Mouse (Mus musculus) frontal cortex, adult 2 months (tissue): ENCODE data around the gene Crygf. TPM values are rescaled to one million over a fixed set of nuclear protein-coding genes. Genes with fewer than 3 reads are reported as not detected.
"Not testable (repeated sequence)": the region's sequence is repeated elsewhere in the genome, so short reads cannot be mapped to it uniquely, and the experiment has no call there.

Experiments
- DNase-seq, 2 experiments: peaks; one replicate each; pipeline ENCODE4 v3.0.0; 2022; ENCODE audit warnings: low spot score in 1 of 2; ENCODE audit errors: extremely low spot score in 1 of 2
- polyA plus RNA-seq: library from polyadenylated mRNA; depleted of rRNA; stranded (reverse); fragments of >200 nt; gene quantifications from 2 replicates; pipeline ENCODE4 v1.2.3, GENCODE M21; 2012; rRNA removed

Gene Crygf
- polyA plus RNA-seq = not detected in 2 replicates

DNA sequence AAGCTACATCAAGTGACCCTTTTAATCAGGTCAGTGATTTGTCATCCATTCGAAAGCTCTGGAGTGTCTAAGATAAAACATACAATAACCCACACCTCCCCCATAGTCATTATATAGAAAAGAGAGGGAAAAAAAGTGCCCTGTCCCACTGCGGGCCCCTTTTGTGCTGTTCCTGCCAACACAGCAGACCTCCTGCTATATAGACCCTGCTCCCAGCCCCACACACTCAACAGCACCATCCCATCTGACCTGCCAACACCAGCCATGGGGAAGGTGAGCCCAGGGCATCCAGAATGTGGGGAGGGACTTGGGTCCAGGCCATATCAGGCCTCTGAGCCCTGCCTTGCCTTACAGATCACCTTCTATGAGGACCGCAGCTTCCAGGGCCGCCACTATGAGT, at the start of gene Crygf:
TSS of gene Crygf (plus strand) at position 227 of the 400 bp plus-strand sequence.
- DNase-seq = no peak

DNA sequence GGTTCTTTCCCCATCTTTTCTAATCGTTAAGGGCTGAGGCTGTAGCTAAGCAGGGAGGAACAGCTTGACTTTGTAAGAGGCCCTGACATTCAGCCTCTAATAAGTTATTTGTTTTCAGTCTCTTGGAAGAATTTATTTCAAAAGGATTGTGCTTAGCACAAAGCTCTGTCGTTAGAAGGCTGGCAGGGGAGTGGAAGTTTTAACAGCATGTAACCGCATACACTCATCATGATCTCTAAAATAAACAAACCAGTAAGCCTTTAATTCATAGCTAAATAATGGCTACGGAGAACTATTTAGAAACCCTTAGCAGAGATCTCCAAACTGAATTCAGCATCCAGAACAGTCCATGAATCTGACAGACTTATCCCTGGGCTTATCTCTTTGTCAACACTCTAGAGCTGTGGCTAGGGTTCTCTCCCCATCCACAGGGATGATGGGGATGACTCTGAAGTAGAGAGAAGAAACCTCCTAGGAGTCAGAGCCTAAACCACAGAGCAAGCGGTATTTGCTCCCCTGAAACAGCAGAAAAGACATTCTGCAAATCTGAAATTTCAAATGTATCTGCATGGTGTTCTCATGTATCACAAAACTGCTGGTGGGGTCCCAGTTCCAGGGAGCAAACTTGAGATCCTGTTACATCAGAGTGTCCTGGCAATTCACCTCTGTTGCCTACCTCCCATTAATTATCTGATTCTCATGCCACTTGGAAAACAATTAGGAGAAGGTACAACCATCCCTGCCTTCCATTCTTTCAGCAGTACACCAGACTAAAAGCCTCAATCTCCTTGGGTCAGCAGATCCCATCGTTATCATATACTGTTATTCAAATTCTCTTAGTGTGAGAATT, 734 bp upstream of the Crygf start:
- no peak for DNase-seq

DNA sequence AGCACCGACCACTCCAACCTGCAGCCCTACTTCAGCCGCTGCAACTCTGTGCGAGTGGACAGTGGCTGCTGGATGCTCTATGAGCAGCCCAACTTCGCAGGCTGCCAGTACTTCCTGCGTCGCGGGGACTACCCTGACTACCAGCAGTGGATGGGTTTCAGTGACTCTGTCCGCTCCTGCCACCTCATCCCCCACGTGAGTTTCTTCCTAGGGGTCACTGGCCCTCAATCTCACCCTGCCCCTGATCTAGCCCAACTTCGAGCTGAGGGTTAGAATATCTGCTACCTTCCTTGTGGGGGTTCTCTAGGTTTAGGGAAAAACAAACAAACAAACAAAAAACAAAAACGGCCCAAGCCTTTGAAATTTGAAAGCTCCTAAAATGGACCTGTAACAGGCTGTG, 376 bp downstream of the Crygf start:
- not testable (repeated sequence) for DNase-seq

DNA sequence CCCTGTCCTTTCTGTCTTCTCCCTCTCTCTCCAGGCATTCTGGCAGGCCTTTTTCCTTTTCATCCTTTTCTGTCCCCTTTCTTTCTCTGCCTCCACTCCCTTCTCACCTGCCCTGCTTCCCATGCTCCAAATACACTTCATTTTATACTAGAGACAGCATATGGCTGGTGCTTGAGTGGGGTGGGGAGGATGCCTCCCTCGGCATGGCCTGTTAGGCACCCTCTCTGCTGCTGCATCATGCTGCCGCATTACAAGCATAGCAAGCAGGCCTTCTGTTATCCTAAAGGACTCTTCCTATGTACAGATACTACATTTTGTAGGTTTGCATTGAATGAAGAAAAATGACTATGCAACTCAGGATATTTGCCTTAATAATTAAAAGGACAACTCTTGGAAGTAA, 3.7 kb downstream of the Crygf start:
- no peak for DNase-seq

DNA sequence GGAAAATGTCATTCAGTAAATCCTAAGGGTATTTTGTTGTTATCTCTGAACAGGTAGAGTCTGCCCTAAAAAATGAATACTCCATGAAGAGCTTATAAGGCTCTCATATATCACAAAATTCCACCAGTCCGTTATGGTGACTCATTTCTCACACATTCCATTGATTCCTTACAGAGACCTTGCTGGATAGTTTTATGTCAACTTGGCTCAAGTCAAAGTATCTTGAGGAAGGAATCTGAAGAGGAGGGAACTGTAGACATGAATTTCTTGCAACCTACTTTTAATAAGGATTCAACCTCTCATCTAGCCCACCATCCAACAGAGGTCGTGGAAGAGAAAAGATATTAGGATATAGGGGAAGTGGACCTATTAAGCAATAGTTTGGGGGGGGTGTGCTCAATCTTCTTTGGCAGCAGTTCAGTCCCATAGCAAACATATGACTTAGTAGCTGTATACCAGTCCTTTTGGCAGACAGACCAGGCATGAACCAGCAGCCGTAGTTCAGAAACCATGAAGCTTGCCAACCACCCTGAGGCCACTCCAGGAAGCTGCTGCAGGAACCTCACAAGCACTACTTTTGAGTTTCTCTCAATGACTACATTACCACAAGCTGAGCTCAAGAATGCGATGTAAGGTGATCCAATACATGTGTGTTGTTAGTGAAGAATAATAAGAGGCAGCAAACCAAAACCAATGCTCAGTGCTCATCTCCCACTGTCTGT, 5.9 kb downstream of the Crygf start:
- DNase-seq = no peak

Other genes with a start within 250 kb of the Crygf start
- gene Map2, start 248.8 kb downstream of the Crygf start, polyA plus RNA-seq = 473 and 532 TPM in 2 replicates